Mouse (Mus musculus) layer of hippocampus, postnatal 25 days (tissue): ENCODE measurements at regions not wholly inside any gene's neighbourhood (a gene's known extent, or its start where the extent isn't known, plus 50 kb on each side); places are given as distances from the start of the nearest gene placed in this dataset.

Experiments
- microRNA-seq, 2 experiments: library from miRNA; unstranded; fragments of <30 nt; microRNA quantifications; one replicate each; pipeline ENCODE4 v1.2.0; 2021

Small RNA genes in the stretch of these regions (microRNA-seq; reads per million reads assigned to microRNA genes)
- gene Gm24369: 0 reads per million in 2 experiments
